Mouse (Mus musculus) limb, embryonic 14.5 days (tissue): Measurements from ENCODE around the gene H60b. TPM values are rescaled to one million over a fixed set of nuclear protein-coding genes. Genes with fewer than 3 reads are reported as not detected.
A peak's percentile ranks its signal among the peaks of the same experiment; 100 is the strongest.
"Not testable (repeated sequence)": the region's sequence is repeated elsewhere in the genome, so short reads cannot be mapped to it uniquely, and the experiment has no call there.

Experiments
- ATAC-seq: fragments of 200-750 bp; cut with Nextera tagmentation; 2 replicates; pipeline ENCODE4 v1.8.0; 2017; ENCODE audit warnings: low read depth, moderate number of reproducible peaks, moderate TSS enrichment; ENCODE audit not compliant: low FRiP score
- DNase-seq: peaks from one replicate; pipeline ENCODE4 v3.0.0-alpha.2; 2015; ENCODE audit warnings: low spot score
- H3K27ac ChIP-seq: fragments of 300-500 bp; sonication (generic); replicated peaks from 2 replicates; pipeline ENCODE4 v1.5.1; 2014; ENCODE audit warnings: low read depth, mild to moderate bottlenecking, low read length, moderate library complexity, mixed read lengths
- H3K27me3 ChIP-seq: fragments of 300-500 bp; sonication (generic); 2 replicates; pipeline ENCODE4 v1.6.1; 2014; ENCODE audit warnings: low read length, mixed read lengths; ENCODE audit not compliant: control insufficient read depth, insufficient read depth
- H3K36me3 ChIP-seq: fragments of 300-500 bp; sonication (generic); 2 replicates; pipeline ENCODE4 v1.6.1; 2014; ENCODE audit warnings: mild to moderate bottlenecking, low read length, moderate library complexity, mixed read lengths; ENCODE audit not compliant: control insufficient read depth, insufficient read depth
- H3K4me1 ChIP-seq: fragments of 300-500 bp; sonication (generic); 2 replicates; pipeline ENCODE4 v1.6.1; 2014; ENCODE audit warnings: antibody characterized with exemption, low read length, mixed read lengths; ENCODE audit not compliant: control insufficient read depth, insufficient read depth
- H3K4me2 ChIP-seq: fragments of 300-500 bp; sonication (generic); replicated peaks from 2 replicates; pipeline ENCODE4 v1.6.1; 2014; ENCODE audit warnings: low read depth, mild to moderate bottlenecking, low read length, moderate library complexity; ENCODE audit not compliant: severe bottlenecking
- H3K4me3 ChIP-seq: fragments of 300-500 bp; sonication (generic); replicated peaks from 2 replicates; pipeline ENCODE4 v1.5.1; 2014; ENCODE audit warnings: low read length
- H3K9ac ChIP-seq: fragments of 300-500 bp; sonication (generic); 2 replicates; pipeline ENCODE4 v1.6.1; 2014; ENCODE audit warnings: mild to moderate bottlenecking, low read depth, low read length, moderate library complexity; ENCODE audit not compliant: severe bottlenecking
- H3K9me3 ChIP-seq: fragments of 300-500 bp; sonication (generic); 2 replicates; pipeline ENCODE4 v1.6.1; 2016; ENCODE audit warnings: low read length; ENCODE audit not compliant: control insufficient read depth
- WGBS: fragments of 180-500 bp; shearing (Covaris S2); extraction: QIAGEN DNeasy Blood & Tissue Kit; methylation state at CpG from one replicate; pipeline ENCODE4 v1.1.7; 2014; 5-methylcytosine and 5-hydroxymethylcytosine counted together
- polyA plus RNA-seq, 2 experiments: library from polyadenylated mRNA; depleted of rRNA in 1 of 2; stranded (reverse) in 1 of 2; unstranded in 1 of 2; fragments of >200 nt; fragmentation: Nextera tagmentation in 1 of 2; extraction: Ambion mirVana in 1 of 2; gene quantifications; 2 replicates each; pipeline versions ENCODE4 v1.2.1 to v1.2.3; 2012 to 2014

The H60b gene
- polyA plus RNA-seq, 2 experiments, result 1.2 to 1.3 TPM

DNA sequence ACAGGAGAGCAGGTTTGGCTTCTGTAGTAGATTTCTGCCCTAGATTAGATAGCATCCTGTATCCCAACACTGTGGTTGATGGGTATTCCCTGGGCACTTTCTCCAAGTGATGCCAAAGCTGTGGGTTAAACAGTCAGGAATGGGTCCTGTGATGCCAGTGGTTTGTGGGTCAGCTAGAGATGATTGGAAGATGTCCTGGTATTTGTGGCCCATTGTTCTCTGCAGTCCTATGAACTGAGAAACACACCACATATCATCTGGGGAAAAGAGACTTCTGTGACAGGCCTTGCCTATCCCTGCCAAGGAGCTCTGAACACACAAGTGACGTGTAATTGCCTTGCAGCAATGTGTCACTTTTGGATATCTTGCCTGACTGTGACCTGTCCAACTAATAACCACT, 8.7 kb downstream of the H60b start:
- not testable (repeated sequence) for H3K4me3 ChIP-seq, H3K27ac ChIP-seq, H3K27me3 ChIP-seq, ATAC-seq, H3K4me1 ChIP-seq, H3K4me2 ChIP-seq, DNase-seq, H3K36me3 ChIP-seq, H3K9ac ChIP-seq, H3K9me3 ChIP-seq
- WGBS, result 83% methylated on average over 1 of the region's 1 CpGs

DNA sequence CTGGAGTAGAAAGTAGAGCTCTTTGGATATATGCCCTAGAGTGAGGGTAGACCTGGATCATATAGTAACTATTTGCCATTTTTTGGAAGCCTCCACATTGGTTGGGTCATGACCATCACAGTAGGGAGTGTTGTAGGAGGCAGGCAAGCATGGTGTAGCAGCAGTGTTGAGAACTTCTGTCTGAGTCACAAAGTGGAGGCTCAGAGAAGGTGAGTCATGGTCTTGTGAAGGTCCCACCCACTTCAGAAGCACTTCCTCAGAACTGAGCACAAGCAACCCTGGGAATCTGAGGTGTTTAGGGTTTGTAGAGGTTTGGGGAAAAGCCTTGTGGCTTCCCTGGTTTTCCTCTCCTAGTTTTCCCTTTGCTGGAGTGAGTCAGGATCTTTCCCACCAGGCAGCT, 10.7 kb downstream of the H60b start:
- not testable (repeated sequence) for H3K4me3 ChIP-seq, H3K4me2 ChIP-seq, H3K27ac ChIP-seq, H3K36me3 ChIP-seq, H3K27me3 ChIP-seq, H3K4me1 ChIP-seq, H3K9me3 ChIP-seq, DNase-seq, ATAC-seq, H3K9ac ChIP-seq

GRCm38 (mm10) chr10:22172431-22173334, 14.3 kb downstream of the H60b start:
- WGBS, result 63% methylated on average over 4 of the region's 5 CpGs
- H3K36me3 ChIP-seq, H3K9me3 ChIP-seq, H3K27me3 ChIP-seq, H3K4me1 ChIP-seq, DNase-seq, H3K4me3 ChIP-seq, H3K27ac ChIP-seq, H3K9ac ChIP-seq: not testable (repeated sequence)
- H3K4me2 ChIP-seq, result peak overlapping the region; percentile 30; the same call in 1 of the 2 replicates
- ATAC-seq, result peak; percentile 19; the same call in 1 of the 2 replicates

GRCm38 (mm10) chr10:22173335-22174189, 15.2 kb downstream of the H60b start:
- ATAC-seq, result peak; percentile 77
- not testable (repeated sequence) for DNase-seq, H3K27me3 ChIP-seq, H3K9me3 ChIP-seq, H3K4me3 ChIP-seq, H3K36me3 ChIP-seq, H3K4me1 ChIP-seq, H3K27ac ChIP-seq, H3K9ac ChIP-seq
- peak overlapping the region; percentile 30; the same call in 1 of the 2 replicates for H3K4me2 ChIP-seq
- WGBS, result 13% methylated on average over 12 of the region's 17 CpGs

DNA sequence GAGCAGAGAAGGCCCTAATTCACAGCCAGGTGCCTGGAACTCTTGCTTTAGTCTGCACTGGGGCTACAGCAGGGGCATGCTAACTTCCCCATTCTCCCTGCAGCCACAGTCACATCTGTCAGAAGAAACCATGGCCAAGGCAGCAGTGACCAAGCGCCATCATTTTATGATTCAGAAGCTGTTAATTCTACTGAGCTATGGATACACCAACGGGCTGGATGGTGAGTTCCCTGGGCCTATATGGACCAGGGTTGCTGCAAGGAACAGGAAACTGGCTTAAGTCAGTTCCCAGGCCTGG, 15.8 kb downstream of the H60b start:
- DNase-seq, H3K9me3 ChIP-seq, H3K36me3 ChIP-seq, ATAC-seq, H3K9ac ChIP-seq, H3K27ac ChIP-seq, H3K27me3 ChIP-seq, H3K4me2 ChIP-seq, H3K4me1 ChIP-seq, H3K4me3 ChIP-seq: not testable (repeated sequence)
- WGBS, result 50% methylated on average over 1 of the region's 2 CpGs

DNA sequence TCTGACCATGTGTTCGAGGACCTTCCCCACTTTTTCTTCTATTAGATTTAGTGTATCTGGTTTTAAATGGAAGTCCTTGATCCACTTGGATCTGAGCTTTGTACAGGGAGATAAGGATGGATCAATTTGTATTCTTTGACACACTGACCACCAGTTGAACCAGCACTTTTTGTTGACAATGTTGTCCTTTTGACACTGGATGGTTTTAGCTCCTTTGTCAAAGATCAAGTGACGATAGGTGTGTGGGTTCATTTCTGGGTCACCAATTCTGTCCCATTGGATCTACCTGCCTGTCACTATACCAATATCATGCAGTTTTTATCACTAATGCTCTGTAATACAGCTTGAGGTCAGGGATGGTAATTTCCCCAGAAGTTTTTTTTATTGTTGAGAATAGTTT, 18.1 kb downstream of the H60b start:
- not testable (repeated sequence) for H3K4me2 ChIP-seq, H3K27me3 ChIP-seq, H3K36me3 ChIP-seq, H3K9ac ChIP-seq, H3K9me3 ChIP-seq, ATAC-seq, H3K27ac ChIP-seq, H3K4me3 ChIP-seq, H3K4me1 ChIP-seq, DNase-seq
- WGBS, result 84% methylated on average over 2 of the region's 2 CpGs

GRCm38 (mm10) chr10:22191035-22191434, 32.6 kb downstream of the H60b start:
- H3K4me3 ChIP-seq, H3K9me3 ChIP-seq, H3K27ac ChIP-seq, H3K4me1 ChIP-seq, DNase-seq, H3K9ac ChIP-seq, H3K27me3 ChIP-seq, ATAC-seq, H3K36me3 ChIP-seq: not testable (repeated sequence)
- WGBS, result 3% methylated on average over 6 of the region's 10 CpGs
- H3K4me2 ChIP-seq, result peak overlapping the region; percentile 10; the same call in 1 of the 2 replicates

DNA sequence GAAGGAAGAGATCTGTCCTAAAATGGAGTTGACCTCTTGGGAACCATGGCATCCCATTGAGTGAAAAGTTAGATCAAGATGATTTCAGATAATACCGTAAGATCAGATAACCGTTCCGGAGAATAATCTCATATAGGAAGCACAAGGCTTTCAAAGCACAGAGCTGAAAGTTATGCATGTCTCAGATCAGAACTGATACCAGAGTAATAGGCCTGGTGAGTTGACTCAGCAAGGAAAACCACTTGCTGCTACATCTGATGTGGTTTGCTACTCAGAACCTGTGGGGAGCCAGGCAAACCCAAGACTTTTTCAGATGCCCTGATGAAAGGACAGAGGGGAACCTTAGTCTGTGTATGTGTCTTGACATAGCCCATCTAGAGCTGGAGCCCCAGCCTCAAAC, 43.0 kb downstream of the H60b start:
- WGBS, result no CpG with 5 or more reads among the region's 3 CpGs
- not testable (repeated sequence) for H3K4me3 ChIP-seq, ATAC-seq

More for the DNA sequence above, 43.0 kb downstream of the H60b start:
- not testable (repeated sequence) for H3K36me3 ChIP-seq, H3K4me2 ChIP-seq, H3K27ac ChIP-seq, H3K9ac ChIP-seq, H3K9me3 ChIP-seq, H3K27me3 ChIP-seq, H3K4me1 ChIP-seq, DNase-seq
